Mouse (Mus musculus): ENCODE measurements around the gene Rgs10. TPM values are rescaled to one million over a fixed set of nuclear protein-coding genes. Genes with fewer than 3 reads are reported as not detected.

Rgs10 gene
- polyA plus RNA-seq, 1 experiment: 5.1 TPM

DNA sequence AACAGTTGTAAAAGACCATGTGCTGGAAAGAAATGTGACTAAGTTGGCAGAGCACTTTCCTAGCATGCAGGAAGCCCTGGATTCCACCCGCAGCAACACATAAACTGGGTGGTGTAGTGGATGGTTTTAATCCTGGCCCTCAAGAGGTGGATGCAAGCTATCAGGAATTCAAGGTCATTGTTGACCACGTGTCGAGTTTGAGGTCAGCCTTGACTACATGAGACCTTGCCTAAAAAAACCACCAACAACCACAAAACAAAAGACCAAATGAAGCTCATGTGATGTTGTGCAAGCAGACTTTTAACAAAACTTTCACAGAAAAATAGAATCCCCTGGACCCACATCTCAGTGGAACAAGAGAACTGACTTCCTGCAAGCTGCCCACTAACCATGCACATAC lies 3.9 kb upstream of the Rgs10 start:
- no peak for DNase-seq
- H3K27ac ChIP-seq (ENCODE audit: insufficient read depth, low read depth, low read length): no peak overlapping the region
- H3K27me3 ChIP-seq (replicated peaks; ENCODE audit: control insufficient read depth, insufficient read depth, low read length): no peaks in the 10 kb centered on the region

DNA sequence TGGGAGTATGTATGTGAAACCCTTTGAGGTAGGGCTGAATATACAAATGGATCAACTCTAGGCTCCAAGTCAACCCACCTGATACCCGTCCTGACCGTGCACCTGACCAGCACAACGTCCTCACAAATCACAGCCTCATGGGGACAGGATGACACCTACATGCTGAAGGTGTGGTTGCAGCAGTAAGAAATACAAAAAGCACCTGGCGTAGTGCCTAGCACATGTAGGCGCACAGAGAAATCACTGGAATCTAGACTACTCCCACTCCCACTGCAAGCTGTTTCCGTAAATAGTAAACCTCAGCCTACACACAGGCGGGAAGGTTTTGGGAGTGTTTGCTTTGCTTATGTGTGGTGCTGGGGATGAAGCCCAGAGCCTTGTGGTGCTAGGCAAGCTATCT lies 3.1 kb upstream of the Rgs10 start:
- 86% methylated on average over 7 of the region's 7 CpGs for WGBS
- TF ChIP-seq CTCF (conservative IDR thresholded peaks at IDR 0.05; ENCODE audit: insufficient read depth, insufficient read length, low read depth, low read length) (no peak), POLR2A (IDR thresholded peaks at IDR 0.05; ENCODE audit: low read depth, low read length) (no peak)
- Histone ChIP-seq H3K4me3 (ENCODE audit: insufficient read depth, low read depth, low read length) (no peak overlapping the region), H3K36me3 (ENCODE audit: control insufficient read depth, insufficient read depth, low read length) (no peaks in the 10 kb centered on the region), H3K27ac (ENCODE audit: insufficient read depth, low read depth, low read length) (no peak overlapping the region), H3K27me3 (replicated peaks; ENCODE audit: control insufficient read depth, insufficient read depth, low read length) (no peaks in the 10 kb centered on the region), H3K4me1 (ENCODE audit: control insufficient read depth, insufficient read depth, low read length) (no peaks in the 10 kb centered on the region)
- no peak for DNase-seq

More for the DNA sequence above, 3.9 kb upstream of the Rgs10 start:
- 66% methylated on average over 3 of the region's 3 CpGs for WGBS
- no peaks in the 10 kb centered on the region for H3K36me3 ChIP-seq (ENCODE audit: control insufficient read depth, insufficient read depth, low read length)
- H3K4me3 ChIP-seq (ENCODE audit: insufficient read depth, low read depth, low read length): no peak overlapping the region
- no peaks in the 10 kb centered on the region for H3K4me1 ChIP-seq (ENCODE audit: control insufficient read depth, insufficient read depth, low read length)
- no peak for TF ChIP-seq CTCF (conservative IDR thresholded peaks at IDR 0.05; ENCODE audit: insufficient read depth, insufficient read length, low read depth, low read length)
- no peak for TF ChIP-seq POLR2A (IDR thresholded peaks at IDR 0.05; ENCODE audit: low read depth, low read length)

DNA sequence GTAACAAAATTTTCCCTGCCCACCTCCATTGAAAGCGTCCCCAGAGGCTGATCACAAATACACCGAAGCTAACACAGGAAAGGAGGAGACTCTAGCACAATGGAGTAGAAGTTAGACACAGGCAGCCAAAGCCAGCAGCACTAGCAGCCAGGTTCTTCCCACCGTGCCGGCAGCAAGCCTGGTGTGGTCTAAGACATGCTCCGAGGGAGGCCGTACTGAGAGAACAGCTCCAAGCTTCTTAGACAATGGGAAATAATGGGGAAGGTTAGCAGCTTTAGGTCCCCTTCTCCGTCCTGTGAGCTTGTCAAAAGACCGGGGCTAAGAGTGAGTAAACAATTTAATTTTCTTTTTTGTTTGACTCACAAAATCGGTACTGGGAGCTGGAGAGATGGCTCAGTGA lies 1.1 kb upstream of the Rgs10 start:
- TF ChIP-seq CTCF (conservative IDR thresholded peaks at IDR 0.05; ENCODE audit: insufficient read depth, insufficient read length, low read depth, low read length) (no peak), POLR2A (IDR thresholded peaks at IDR 0.05; ENCODE audit: low read depth, low read length) (no peak)
- H3K27ac ChIP-seq (ENCODE audit: insufficient read depth, low read depth, low read length): no peak overlapping the region
- H3K27me3 ChIP-seq (replicated peaks; ENCODE audit: control insufficient read depth, insufficient read depth, low read length): no peaks in the 10 kb centered on the region
- no peak overlapping the region for H3K4me3 ChIP-seq (ENCODE audit: insufficient read depth, low read depth, low read length)
- no peaks in the 10 kb centered on the region for H3K36me3 ChIP-seq (ENCODE audit: control insufficient read depth, insufficient read depth, low read length)
- DNase-seq: no peak
- no peaks in the 10 kb centered on the region for H3K4me1 ChIP-seq (ENCODE audit: control insufficient read depth, insufficient read depth, low read length)
- 32% methylated on average over 9 of the region's 9 CpGs for WGBS

DNA sequence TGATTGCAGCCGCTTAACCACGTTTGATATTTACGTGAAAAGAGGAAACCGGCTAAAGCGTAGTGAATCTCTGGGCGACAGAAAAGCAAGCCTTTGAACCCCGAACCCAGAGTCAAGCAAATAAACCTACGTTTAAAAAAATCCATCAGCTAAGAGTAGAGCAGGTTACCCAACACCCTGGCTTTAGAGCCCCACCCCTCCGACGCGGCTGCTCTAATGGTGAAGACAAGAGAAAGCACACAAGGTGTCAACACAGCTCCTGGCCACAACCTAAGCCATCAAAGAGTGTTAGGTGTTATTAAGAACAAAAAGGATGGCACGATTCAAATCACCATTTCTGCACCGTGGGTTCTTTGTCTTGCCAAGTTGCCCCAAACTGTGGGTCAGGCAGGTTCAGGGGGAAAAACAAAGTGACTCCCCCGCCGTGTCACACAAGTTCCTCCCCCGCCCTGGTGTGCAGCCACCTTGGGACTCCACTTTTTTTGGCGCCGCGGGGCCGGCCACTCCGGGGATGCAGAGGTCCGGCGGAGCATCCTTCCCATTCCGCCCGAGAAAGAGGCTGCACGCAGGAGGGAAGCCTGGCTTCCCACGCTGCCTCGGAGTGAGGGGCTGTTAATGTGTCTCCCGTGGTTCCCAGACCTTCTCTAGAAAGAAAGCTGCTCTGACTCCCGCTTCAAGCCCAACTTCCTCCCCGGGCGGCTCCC lies 1.2 kb downstream of the Rgs10 start:
- H3K4me1 ChIP-seq (ENCODE audit: control insufficient read depth, insufficient read depth, low read length): no peaks in the 10 kb centered on the region
- DNase-seq: no peak
- H3K36me3 ChIP-seq (ENCODE audit: control insufficient read depth, insufficient read depth, low read length): no peaks in the 10 kb centered on the region
- TF ChIP-seq POLR2A (IDR thresholded peaks at IDR 0.05; ENCODE audit: low read depth, low read length) (no peak), CTCF (conservative IDR thresholded peaks at IDR 0.05; ENCODE audit: insufficient read depth, insufficient read length, low read depth, low read length) (no peak)
- WGBS: 4% methylated on average over 32 of the region's 32 CpGs
- no peak overlapping the region for H3K27ac ChIP-seq (ENCODE audit: insufficient read depth, low read depth, low read length)
- H3K4me3 ChIP-seq (ENCODE audit: insufficient read depth, low read depth, low read length): peak overlapping the region; percentile 65
- no peaks in the 10 kb centered on the region for H3K27me3 ChIP-seq (replicated peaks; ENCODE audit: control insufficient read depth, insufficient read depth, low read length)

DNA sequence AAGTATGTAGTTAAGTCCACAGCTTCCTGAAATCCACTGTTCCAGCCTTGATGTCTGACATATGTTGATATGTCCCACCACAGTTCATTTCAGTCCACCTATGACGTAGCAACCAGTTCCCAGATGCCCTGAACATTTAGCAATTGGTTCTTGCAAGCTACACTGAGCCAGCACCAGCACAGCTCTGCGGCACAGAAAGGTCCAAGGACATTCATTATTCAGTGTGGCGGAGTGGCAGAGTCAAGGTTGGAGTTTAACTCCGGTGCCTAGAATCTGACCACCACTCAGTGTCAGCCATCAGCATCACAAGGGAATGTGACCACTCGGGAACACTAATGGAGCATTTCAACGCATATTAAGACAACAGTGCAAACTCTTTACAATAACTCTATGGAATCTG lies 1.9 kb downstream of the Rgs10 start:
- TF ChIP-seq CTCF (conservative IDR thresholded peaks at IDR 0.05; ENCODE audit: insufficient read depth, insufficient read length, low read depth, low read length) (no peak), POLR2A (IDR thresholded peaks at IDR 0.05; ENCODE audit: low read depth, low read length) (no peak)
- Histone ChIP-seq H3K4me1 (ENCODE audit: control insufficient read depth, insufficient read depth, low read length) (no peaks in the 10 kb centered on the region), H3K27me3 (replicated peaks; ENCODE audit: control insufficient read depth, insufficient read depth, low read length) (no peaks in the 10 kb centered on the region), H3K36me3 (ENCODE audit: control insufficient read depth, insufficient read depth, low read length) (no peaks in the 10 kb centered on the region), H3K27ac (ENCODE audit: insufficient read depth, low read depth, low read length) (no peak overlapping the region), H3K4me3 (ENCODE audit: insufficient read depth, low read depth, low read length) (no peak overlapping the region)
- 59% methylated on average over 6 of the region's 6 CpGs for WGBS
- no peak for DNase-seq

DNA sequence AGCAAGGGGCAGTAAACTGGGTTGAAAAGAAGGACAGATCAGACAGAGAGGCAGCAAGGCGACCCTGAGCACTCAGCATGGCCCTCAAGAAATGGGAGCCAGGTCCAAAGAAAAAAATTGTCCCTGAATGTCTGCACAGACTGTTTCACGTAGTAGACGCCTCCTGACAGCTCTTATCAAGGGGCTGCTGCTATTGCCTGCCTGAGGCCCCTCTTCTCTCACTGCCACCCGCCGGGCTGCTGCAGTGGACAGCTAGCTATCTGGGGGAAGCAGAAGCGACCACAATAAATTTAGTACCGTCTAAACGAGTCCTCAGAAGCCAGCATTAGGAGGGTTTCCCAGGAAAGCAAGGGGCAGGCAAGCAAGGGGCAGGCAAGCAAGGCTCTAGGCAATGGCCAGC lies 4.1 kb downstream of the Rgs10 start:
- 62% methylated on average over 8 of the region's 8 CpGs for WGBS
- Histone ChIP-seq H3K36me3 (ENCODE audit: control insufficient read depth, insufficient read depth, low read length) (no peaks in the 10 kb centered on the region), H3K4me1 (ENCODE audit: control insufficient read depth, insufficient read depth, low read length) (no peaks in the 10 kb centered on the region), H3K27ac (ENCODE audit: insufficient read depth, low read depth, low read length) (no peak overlapping the region), H3K4me3 (ENCODE audit: insufficient read depth, low read depth, low read length) (no peak overlapping the region), H3K27me3 (replicated peaks; ENCODE audit: control insufficient read depth, insufficient read depth, low read length) (no peaks in the 10 kb centered on the region)
- DNase-seq: no peak
- TF ChIP-seq POLR2A (IDR thresholded peaks at IDR 0.05; ENCODE audit: low read depth, low read length): no peak
- TF ChIP-seq CTCF (conservative IDR thresholded peaks at IDR 0.05; ENCODE audit: insufficient read depth, insufficient read length, low read depth, low read length): no peak

DNA sequence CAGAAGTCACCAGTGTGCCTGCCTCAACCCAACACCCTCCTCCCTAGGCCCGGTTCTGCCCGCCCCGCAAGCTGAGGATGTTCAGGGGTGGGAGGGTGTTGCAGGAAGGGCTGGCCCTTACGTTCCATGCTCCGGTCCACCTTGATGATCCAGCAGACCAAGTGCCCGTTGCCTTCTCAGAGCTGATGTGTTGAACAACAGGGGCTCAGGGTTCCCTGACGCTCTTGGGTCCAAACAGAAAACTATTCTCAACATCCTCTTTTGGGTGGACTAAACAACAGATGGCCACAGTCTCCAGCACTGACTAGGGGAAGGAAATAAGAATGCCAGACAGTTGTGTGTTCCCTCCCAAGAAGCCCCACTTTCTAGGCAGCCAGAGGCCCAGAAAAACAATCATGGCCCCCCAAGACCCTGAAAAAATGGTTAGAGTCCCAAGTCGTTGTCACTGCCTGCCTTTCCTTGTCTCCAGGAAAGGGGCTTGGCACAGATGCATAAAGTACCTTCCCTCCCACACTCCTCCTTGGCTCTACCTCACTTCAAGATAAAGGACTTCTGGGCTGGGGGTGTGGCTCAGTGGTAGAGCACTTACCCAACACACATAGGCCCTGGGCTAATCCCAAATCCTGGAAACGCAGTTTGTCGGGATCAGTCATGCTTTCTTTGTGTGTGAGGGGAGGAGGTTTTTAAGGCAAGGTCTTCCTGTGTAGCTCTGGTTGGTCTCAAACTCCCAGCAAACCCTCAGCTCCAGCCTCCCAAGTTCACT lies 6.3 kb downstream of the Rgs10 start:
- 69% methylated on average over 10 of the region's 10 CpGs for WGBS
- no peaks in the 10 kb centered on the region for H3K36me3 ChIP-seq (ENCODE audit: control insufficient read depth, insufficient read depth, low read length)
- no peak overlapping the region for H3K27ac ChIP-seq (ENCODE audit: insufficient read depth, low read depth, low read length)
- TF ChIP-seq POLR2A (IDR thresholded peaks at IDR 0.05; ENCODE audit: low read depth, low read length) (no peak), CTCF (conservative IDR thresholded peaks at IDR 0.05; ENCODE audit: insufficient read depth, insufficient read length, low read depth, low read length) (no peak)
- no peak overlapping the region for H3K4me3 ChIP-seq (ENCODE audit: insufficient read depth, low read depth, low read length)
- no peaks in the 10 kb centered on the region for H3K4me1 ChIP-seq (ENCODE audit: control insufficient read depth, insufficient read depth, low read length)
- H3K27me3 ChIP-seq (replicated peaks; ENCODE audit: control insufficient read depth, insufficient read depth, low read length): no peaks in the 10 kb centered on the region
- DNase-seq: no peak
